ENCODE assay signal across 8 mouse cellular contexts in genomic region chr7:141901825-141902224, GRCm38 (mm10). TPM values are rescaled to one million over a fixed set of nuclear protein-coding genes. Genes with fewer than 3 reads are reported as not detected.
DNase-seq lines count a peak whose midpoint lies in the region; ATAC-seq and TF ChIP-seq lines count a peak whose summit lies in the region.

No protein-coding gene starts in this region.

- ATAC-seq in hindbrain, embryonic 16.5 days = no peak
- peak; percentile 57; the same call in 1 of the 2 replicates for ATAC-seq in midbrain, embryonic 12.5 days (ENCODE audit: low FRiP score, low read depth)

- H3K9ac ChIP-seq in hindbrain, embryonic 16.5 days (ENCODE audit: low read depth, low read length) = peak overlapping the region; percentile 93
- peak overlapping the region; percentile 92 for H3K9ac ChIP-seq in midbrain, embryonic 12.5 days (replicated peaks)

- peaks cover 2% of the 10 kb centered on the region for H3K4me1 ChIP-seq in testis, adult 2 months (ENCODE audit: control insufficient read depth, insufficient read depth, low read length)
- H3K4me1 ChIP-seq in hindbrain, embryonic 16.5 days (ENCODE audit: control insufficient read depth, insufficient read depth, low read depth, low read length) = peaks cover 27% of the 10 kb centered on the region
- H3K4me1 ChIP-seq in midbrain, embryonic 12.5 days = peaks cover 28% of the 10 kb centered on the region

- peaks cover 1% of the 10 kb centered on the region for H3K36me3 ChIP-seq in testis, adult 2 months (ENCODE audit: control insufficient read depth, insufficient read depth, low read length)
- no peaks in the 10 kb centered on the region for H3K36me3 ChIP-seq in hindbrain, embryonic 16.5 days (ENCODE audit: control insufficient read depth, insufficient read depth, low read length)
- H3K36me3 ChIP-seq in midbrain, embryonic 12.5 days = no peaks in the 10 kb centered on the region

- peak overlapping the region; percentile 93 for H3K27ac ChIP-seq in testis, adult 2 months (ENCODE audit: control insufficient read depth, insufficient read depth, low read depth, low read length)
- peak overlapping the region; percentile 85 for H3K27ac ChIP-seq in hindbrain, embryonic 16.5 days (ENCODE audit: low read depth, low read length)
- peak overlapping the region; percentile 78 for H3K27ac ChIP-seq in midbrain, embryonic 12.5 days (replicated peaks)

- no peaks in the 10 kb centered on the region for H3K27me3 ChIP-seq in testis, adult 2 months (ENCODE audit: control insufficient read depth, insufficient read depth, low read length)
- no peaks in the 10 kb centered on the region for H3K27me3 ChIP-seq in hindbrain, embryonic 16.5 days (replicated peaks; ENCODE audit: control insufficient read depth, insufficient read depth, low read length)
- peaks cover 23% of the 10 kb centered on the region for H3K27me3 ChIP-seq in midbrain, embryonic 12.5 days

- TF ChIP-seq POLR2A in testis, adult 2 months (IDR thresholded peaks at IDR 0.05; ENCODE audit: control insufficient read depth, low read depth, low read length) = no peak

- DNase-seq in embryo, embryonic 10.5 days (ENCODE audit: low spot score) = peak; percentile 14
- DNase-seq in embryo, embryonic 9.5 days (ENCODE audit: extremely low spot score) = no peak
- DNase-seq in testis, postnatal 10 days (ENCODE audit: low spot score) = no peak
- DNase-seq in B cell, adult 2 months = no peak
- no peak for DNase-seq in frontal cortex, postnatal 10 days (ENCODE audit: low spot score in 2 of 2)

- H3K9me3 ChIP-seq in hindbrain, embryonic 16.5 days (ENCODE audit: control insufficient read depth, low read length) = no peaks in the 10 kb centered on the region
- no peaks in the 10 kb centered on the region for H3K9me3 ChIP-seq in midbrain, embryonic 12.5 days

- TF ChIP-seq CTCF in testis, adult 2 months (IDR thresholded peaks at IDR 0.05; ENCODE audit: control insufficient read depth, insufficient read depth, insufficient replicate concordance, low read depth, low read length) = no peak

- peak overlapping the region; percentile 97 for H3K4me3 ChIP-seq in testis, adult 2 months (ENCODE audit: control insufficient read depth, low read depth, low read length)
- H3K4me3 ChIP-seq in hindbrain, embryonic 16.5 days (ENCODE audit: low read length) = peak overlapping the region; percentile 66
- peak overlapping the region; percentile 87 for H3K4me3 ChIP-seq in midbrain, embryonic 12.5 days

- WGBS in hindbrain, embryonic 16.5 days = 0% methylated on average over 16 of the region's 16 CpGs
- 1% methylated on average over 16 of the region's 16 CpGs for WGBS in midbrain, embryonic 12.5 days

- peak overlapping the region; percentile 87 for H3K4me2 ChIP-seq in hindbrain, embryonic 16.5 days (ENCODE audit: low read length)
- H3K4me2 ChIP-seq in midbrain, embryonic 12.5 days (replicated peaks) = peak overlapping the region; percentile 86

RNA-seq across cellular contexts. Expression of gene Tollip, which starts 16.5 kb away (rescaled TPM):
- 232 TPM in 2 replicates for polyA plus RNA-seq in testis, adult 2 months (2012; rRNA removed)
- 77.3 and 84.7 TPM in 2 replicates for polyA plus RNA-seq in hindbrain, embryonic 16.5 days (2015; fragmentation: Nextera tagmentation; extraction: Ambion mirVana)
- polyA plus RNA-seq in midbrain, embryonic 12.5 days (2016; fragmentation: Nextera tagmentation; extraction: Ambion mirVana) = 68.0 and 68.2 TPM in 2 replicates

RNA-seq across cellular contexts. Expression of gene Brsk2, which starts 47.7 kb away (rescaled TPM):
- polyA plus RNA-seq in testis, adult 2 months (2012; rRNA removed) = 99.9 and 110 TPM in 2 replicates
- polyA plus RNA-seq in hindbrain, embryonic 16.5 days (2015; fragmentation: Nextera tagmentation; extraction: Ambion mirVana) = 19.6 and 20.7 TPM in 2 replicates
- 20.5 and 22.9 TPM in 2 replicates for polyA plus RNA-seq in midbrain, embryonic 12.5 days (2016; fragmentation: Nextera tagmentation; extraction: Ambion mirVana)
